Mouse (Mus musculus): ENCODE data around the gene B3galt4.
"Not testable (repeated sequence)": the region's sequence is repeated elsewhere in the genome, so short reads cannot be mapped to it uniquely, and the experiment has no call there.

- not testable (repeated sequence) for TF ChIP-seq CTCF (IDR thresholded peaks at IDR 0.05; ENCODE audit: low read depth, low read length); POLR2A (IDR thresholded peaks at IDR 0.05; ENCODE audit: insufficient read depth, low read length); EP300 (IDR thresholded peaks at IDR 0.05; ENCODE audit: insufficient read depth, low read depth, low read length)
These were observed 47.4 kb upstream of the B3galt4 start for GRCm38 (mm10) chr17:33998697-33999096.

Data from ES-Bruce4 (cell line).